Mouse (Mus musculus) liver, embryonic 12.5 days (tissue): Measurements from ENCODE around the gene Sppl3. TPM values are rescaled to one million over a fixed set of nuclear protein-coding genes. Genes with fewer than 3 reads are reported as not detected.

Experiments used
- ATAC-seq: fragments of 200-750 bp; cut with Nextera tagmentation; 2 replicates; pipeline ENCODE4 v1.8.0; 2017; ENCODE audit warnings: moderate number of reproducible peaks, mild to moderate bottlenecking, moderate library complexity
- H3K27ac ChIP-seq: fragments of 300-500 bp; sonication (generic); 2 replicates; pipeline ENCODE4 v1.5.1; 2016; ENCODE audit warnings: mild to moderate bottlenecking
- H3K27me3 ChIP-seq: fragments of 300-500 bp; sonication (generic); replicated peaks from 2 replicates; pipeline ENCODE4 v1.6.1; 2016; ENCODE audit warnings: mild to moderate bottlenecking, moderate library complexity
- H3K36me3 ChIP-seq: fragments of 300-500 bp; sonication (generic); 2 replicates; pipeline ENCODE4 v1.6.1; 2016; ENCODE audit warnings: mild to moderate bottlenecking, moderate library complexity
- H3K4me1 ChIP-seq: fragments of 300-500 bp; sonication (generic); 2 replicates; pipeline ENCODE4 v1.6.1; 2016
- H3K4me2 ChIP-seq: fragments of 300-500 bp; sonication (generic); 2 replicates; pipeline ENCODE4 v1.6.1; 2016; ENCODE audit warnings: mild to moderate bottlenecking, moderate library complexity
- H3K4me3 ChIP-seq: fragments of 300-500 bp; sonication (generic); 2 replicates; pipeline ENCODE4 v1.5.1; 2016; ENCODE audit warnings: mild to moderate bottlenecking, moderate library complexity
- H3K9ac ChIP-seq: fragments of 300-500 bp; sonication (generic); 2 replicates; pipeline ENCODE4 v1.6.1; 2016; ENCODE audit warnings: mild to moderate bottlenecking, moderate library complexity
- H3K9me3 ChIP-seq: fragments of 300-500 bp; sonication (generic); replicated peaks from 2 replicates; pipeline ENCODE4 v1.6.1; 2016; ENCODE audit warnings: mild to moderate bottlenecking, moderate library complexity
- WGBS: fragments of 180-500 bp; shearing (Covaris S2); methylation state at CpG from one replicate; pipeline ENCODE4 v1.1.7; 2016; ENCODE audit not compliant: insufficient replicate concordance; 5-methylcytosine and 5-hydroxymethylcytosine counted together
- polyA plus RNA-seq: library from polyadenylated mRNA; unstranded; fragments of >200 nt; fragmentation: Nextera tagmentation; extraction: Ambion mirVana; gene quantifications from 2 replicates; pipeline ENCODE4 v1.2.1, GENCODE M21; 2016

Gene Sppl3
- polyA plus RNA-seq, 1 experiment from 2014 or later: 19.3 TPM

- no peak overlapping the region for H3K4me2 ChIP-seq
- no peak overlapping the region for H3K27ac ChIP-seq
- H3K4me1 ChIP-seq: peaks cover 81% of the 10 kb centered on the region
- ATAC-seq: no peak
- H3K9me3 ChIP-seq: no peaks in the 10 kb centered on the region
- no peaks in the 10 kb centered on the region for H3K27me3 ChIP-seq
- H3K9ac ChIP-seq: no peak overlapping the region
- no peak overlapping the region for H3K4me3 ChIP-seq
- H3K36me3 ChIP-seq: peaks cover 6% of the 10 kb centered on the region; the same call in 1 of the 2 replicates
- 72% methylated on average over 6 of the region's 6 CpGs for WGBS
Measured at GRCm38 (mm10) chr5:115049692-115050091, 38.8 kb downstream of the Sppl3 start.

GRCm38 (mm10) chr5:115050776-115051175 is 39.8 kb downstream of the Sppl3 start:
- Histone ChIP-seq H3K4me3 (no peak overlapping the region), H3K27ac (0 out of 2 replicates have a peak overlapping the region, but pooled peaks have one; percentile 28), H3K9me3 (no peaks in the 10 kb centered on the region), H3K27me3 (no peaks in the 10 kb centered on the region), H3K4me2 (no peak overlapping the region), H3K4me1 (peaks cover 81% of the 10 kb centered on the region), H3K36me3 (no peaks in the 10 kb centered on the region), H3K9ac (no peak overlapping the region)
- 65% methylated on average over 6 of the region's 6 CpGs for WGBS
- ATAC-seq: no peak

GRCm38 (mm10) chr5:115052546-115052945 is 41.6 kb downstream of the Sppl3 start:
- 70% methylated on average over 8 of the region's 8 CpGs for WGBS
- Histone ChIP-seq H3K4me2 (no peak overlapping the region), H3K27me3 (no peaks in the 10 kb centered on the region), H3K4me3 (no peak overlapping the region), H3K9me3 (0 out of 2 replicates have a peak, but pooled peaks cover 3% of the 10 kb centered on the region), H3K36me3 (peaks cover 4% of the 10 kb centered on the region; the same call in 1 of the 2 replicates), H3K27ac (peak overlapping the region; percentile 92), H3K4me1 (peaks cover 96% of the 10 kb centered on the region), H3K9ac (0 out of 2 replicates have a peak overlapping the region, but pooled peaks have one; percentile 0)
- ATAC-seq: no peak

- peaks cover 99% of the 10 kb centered on the region for H3K4me1 ChIP-seq
- peak overlapping the region; percentile 39 for H3K9ac ChIP-seq
- peak overlapping the region; percentile 57 for H3K4me2 ChIP-seq
Measured at GRCm38 (mm10) chr5:115053791-115054396, 43.0 kb downstream of the Sppl3 start.

GRCm38 (mm10) chr5:115055418-115055817 is 44.5 kb downstream of the Sppl3 start:
- H3K36me3 ChIP-seq: peaks cover 4% of the 10 kb centered on the region; the same call in 1 of the 2 replicates
- H3K9ac ChIP-seq: peak overlapping the region; percentile 37
- peaks cover 99% of the 10 kb centered on the region for H3K4me1 ChIP-seq
- no peak overlapping the region for H3K4me3 ChIP-seq
- peak overlapping the region; percentile 92 for H3K27ac ChIP-seq
- ATAC-seq: peak; percentile 76
- no peaks in the 10 kb centered on the region for H3K27me3 ChIP-seq
- 16% methylated on average over 6 of the region's 6 CpGs for WGBS
- H3K4me2 ChIP-seq: peak overlapping the region; percentile 57
- 0 out of 2 replicates have a peak, but pooled peaks cover 3% of the 10 kb centered on the region for H3K9me3 ChIP-seq

More at GRCm38 (mm10) chr5:115053791-115054396, 43.0 kb downstream of the Sppl3 start:
- Histone ChIP-seq H3K27ac (peak overlapping the region; percentile 92), H3K9me3 (0 out of 2 replicates have a peak, but pooled peaks cover 3% of the 10 kb centered on the region), H3K4me3 (no peak overlapping the region), H3K36me3 (peaks cover 4% of the 10 kb centered on the region; the same call in 1 of the 2 replicates), H3K27me3 (no peaks in the 10 kb centered on the region)
- ATAC-seq: peak; percentile 71
- 66% methylated on average over 22 of the region's 22 CpGs for WGBS

- Histone ChIP-seq H3K27ac (peak overlapping the region; percentile 92), H3K4me3 (no peak overlapping the region), H3K36me3 (peaks cover 12% of the 10 kb centered on the region), H3K4me1 (peaks cover 100% of the 10 kb centered on the region), H3K9me3 (0 out of 2 replicates have a peak, but pooled peaks cover 3% of the 10 kb centered on the region), H3K9ac (no peak overlapping the region), H3K4me2 (peak overlapping the region; percentile 45), H3K27me3 (no peaks in the 10 kb centered on the region)
- 32% methylated on average over 4 of the region's 4 CpGs for WGBS
- ATAC-seq: peak; percentile 68
Measured at GRCm38 (mm10) chr5:115057153-115057552, 46.2 kb downstream of the Sppl3 start.

GRCm38 (mm10) chr5:115058584-115059297 is 47.8 kb downstream of the Sppl3 start:
- Histone ChIP-seq H3K4me1 (peaks cover 96% of the 10 kb centered on the region), H3K27ac (peak overlapping the region; percentile 92), H3K4me2 (peak overlapping the region; percentile 60), H3K27me3 (no peaks in the 10 kb centered on the region), H3K9ac (peak overlapping the region; percentile 58), H3K4me3 (peak overlapping the region; percentile 21; the same call in 1 of the 2 replicates), H3K9me3 (0 out of 2 replicates have a peak, but pooled peaks cover 3% of the 10 kb centered on the region), H3K36me3 (peaks cover 26% of the 10 kb centered on the region)
- WGBS: 9% methylated on average over 7 of the region's 7 CpGs
- ATAC-seq: peak; percentile 84

GRCm38 (mm10) chr5:115060067-115060695 is 49.2 kb downstream of the Sppl3 start:
- peaks cover 85% of the 10 kb centered on the region for H3K4me1 ChIP-seq
- H3K27me3 ChIP-seq: no peaks in the 10 kb centered on the region
- 79% methylated on average over 8 of the region's 8 CpGs for WGBS
- no peak overlapping the region for H3K4me2 ChIP-seq
- ATAC-seq: no peak
- peak overlapping the region; percentile 15; the same call in 1 of the 2 replicates for H3K9ac ChIP-seq
- peaks cover 40% of the 10 kb centered on the region for H3K36me3 ChIP-seq
- peak overlapping the region; percentile 92 for H3K27ac ChIP-seq
- H3K9me3 ChIP-seq: 0 out of 2 replicates have a peak, but pooled peaks cover 3% of the 10 kb centered on the region
- H3K4me3 ChIP-seq: no peak overlapping the region

- Histone ChIP-seq H3K4me2 (0 out of 2 replicates have a peak overlapping the region, but pooled peaks have one; percentile 2), H3K9ac (no peak overlapping the region; the same call in 1 of the 2 replicates), H3K4me1 (peaks cover 85% of the 10 kb centered on the region), H3K4me3 (no peak overlapping the region), H3K27ac (peak overlapping the region; percentile 92), H3K9me3 (0 out of 2 replicates have a peak, but pooled peaks cover 3% of the 10 kb centered on the region), H3K36me3 (peaks cover 44% of the 10 kb centered on the region), H3K27me3 (no peaks in the 10 kb centered on the region)
- WGBS: 44% methylated on average over 3 of the region's 3 CpGs
- ATAC-seq: no peak
Measured at GRCm38 (mm10) chr5:115060977-115061376, 50.0 kb downstream of the Sppl3 start.

- H3K27ac ChIP-seq: 0 out of 2 replicates have a peak overlapping the region, but pooled peaks have one; percentile 8
- H3K9ac ChIP-seq: no peak overlapping the region
- peaks cover 40% of the 10 kb centered on the region for H3K36me3 ChIP-seq
- 64% methylated on average over 1 of the region's 1 CpGs for WGBS
- H3K4me3 ChIP-seq: no peak overlapping the region
- H3K9me3 ChIP-seq: no peaks in the 10 kb centered on the region
- H3K4me1 ChIP-seq: peaks cover 85% of the 10 kb centered on the region
- no peaks in the 10 kb centered on the region for H3K27me3 ChIP-seq
- ATAC-seq: no peak
- no peak overlapping the region for H3K4me2 ChIP-seq
Measured at GRCm38 (mm10) chr5:115062566-115062965, 51.6 kb downstream of the Sppl3 start.

- Histone ChIP-seq H3K4me2 (no peak overlapping the region), H3K4me1 (peaks cover 85% of the 10 kb centered on the region), H3K36me3 (peaks cover 40% of the 10 kb centered on the region), H3K27ac (no peak overlapping the region), H3K4me3 (no peak overlapping the region), H3K9me3 (no peaks in the 10 kb centered on the region), H3K27me3 (no peaks in the 10 kb centered on the region), H3K9ac (no peak overlapping the region)
- WGBS: 94% methylated on average over 7 of the region's 7 CpGs
- no peak for ATAC-seq
Measured at GRCm38 (mm10) chr5:115063391-115063790, 52.5 kb downstream of the Sppl3 start.
